14 mouse cellular contexts compared by ENCODE assay signal in the genomic region with DNA sequence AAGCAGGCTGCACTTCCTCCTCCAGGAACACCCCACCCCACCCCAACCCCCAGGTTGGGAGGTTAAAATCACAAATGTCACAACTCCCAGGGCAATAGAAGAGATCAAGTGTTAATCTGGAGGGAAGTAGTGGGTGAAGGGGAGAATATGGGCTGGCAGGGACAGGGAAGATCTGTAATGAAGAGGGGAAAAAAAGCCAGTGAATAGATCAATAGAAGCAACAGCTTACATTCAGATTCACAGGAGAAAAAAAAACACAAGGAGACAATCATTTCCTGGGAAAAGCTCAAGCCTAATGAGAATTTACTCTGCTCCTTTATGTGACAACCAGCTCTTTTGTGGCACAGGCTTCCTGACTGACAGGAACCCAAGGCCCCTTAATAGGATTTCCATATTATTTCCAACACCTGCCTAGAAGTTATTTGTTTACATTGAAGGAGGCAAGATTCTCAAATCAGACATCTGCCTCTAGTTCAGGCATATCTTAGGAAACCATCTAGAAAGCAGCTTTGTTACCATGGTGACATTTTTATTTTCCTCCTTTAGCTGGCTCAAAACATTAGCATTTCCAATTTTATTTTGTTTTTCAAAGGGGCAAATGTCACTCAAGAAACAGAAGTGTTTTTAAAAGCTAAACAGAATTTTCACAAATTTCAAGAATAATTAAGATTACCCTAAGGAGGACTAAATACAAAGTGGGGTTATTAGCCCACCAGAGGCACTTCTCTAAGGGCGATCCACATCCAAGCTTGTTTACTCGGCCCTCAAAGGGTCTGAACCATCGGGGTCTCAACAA.
DNase-seq lines count a peak whose midpoint lies in the region; ATAC-seq and TF ChIP-seq lines count a peak whose summit lies in the region.
"Had no signal": no experiment of that assay in that cellular context is flagged by ENCODE, and none has a peak within 500 bp of the region (broad histone marks: within the 10 kb centered on the region; RNA-seq: fewer than 3 reads in every experiment).

No protein-coding gene starts in this region.

- WGBS in forebrain, embryonic 12.5 days, result 14% methylated on average over 3 of the region's 3 CpGs
- 38% methylated on average over 3 of the region's 3 CpGs for WGBS in hindbrain, embryonic 16.5 days

- no peaks in the 10 kb centered on the region for H3K27me3 ChIP-seq in ES-Bruce4 (ENCODE audit: control insufficient read depth, insufficient read depth, low read length, poor library complexity, severe bottlenecking)
- H3K27me3 ChIP-seq in forebrain, embryonic 12.5 days, result peaks cover 14% of the 10 kb centered on the region
- H3K27me3 ChIP-seq in hindbrain, embryonic 16.5 days (replicated peaks; ENCODE audit: control insufficient read depth, insufficient read depth, low read length), result no peaks in the 10 kb centered on the region

- peak overlapping the region; percentile 13; the same call in 1 of the 2 replicates for H3K4me2 ChIP-seq in forebrain, embryonic 12.5 days
- no peak overlapping the region for H3K4me2 ChIP-seq in hindbrain, embryonic 16.5 days (ENCODE audit: low read length)

- no peak for TF ChIP-seq CTCF in ES-Bruce4 (IDR thresholded peaks at IDR 0.05; ENCODE audit: low read depth, low read length)

- H3K9me3 ChIP-seq in ES-Bruce4 (replicated peaks; ENCODE audit: control insufficient read depth, insufficient read depth, low read length, poor library complexity, severe bottlenecking), result no peaks in the 10 kb centered on the region
- no peaks in the 10 kb centered on the region for H3K9me3 ChIP-seq in forebrain, embryonic 12.5 days
- no peaks in the 10 kb centered on the region for H3K9me3 ChIP-seq in hindbrain, embryonic 16.5 days (ENCODE audit: control insufficient read depth, low read length)

- H3K9ac ChIP-seq in ES-Bruce4 (ENCODE audit: low read depth, poor library complexity, severe bottlenecking), result no peak overlapping the region
- H3K9ac ChIP-seq in forebrain, embryonic 12.5 days, result no peak overlapping the region
- H3K9ac ChIP-seq in hindbrain, embryonic 16.5 days (ENCODE audit: low read depth, low read length), result no peak overlapping the region

- peak; percentile 32 for DNase-seq in adipocyte (ENCODE audit: low spot score)
- no peak for DNase-seq in urinary bladder, postnatal 25 days (ENCODE audit: low spot score)
- no peak for DNase-seq in cerebellum, adult 11-12 months
- DNase-seq in left cerebral cortex, postnatal 36 days (ENCODE audit: low spot score in 2 of 2), result no peak
- DNase-seq: cerebellum, postnatal 14 days; layer of hippocampus, postnatal 36 days; liver; lung, postnatal 14 days; thymus, adult 2 months had no signal

- peak; percentile 65 for ATAC-seq in forebrain, embryonic 12.5 days (ENCODE audit: low FRiP score)
- 0 out of 2 replicates have a peak, but pooled peaks have one; percentile 1 for ATAC-seq in hindbrain, embryonic 16.5 days
- ATAC-seq in frontal cortex, adult (ENCODE audit: low TSS enrichment), result no peak; the same call in 1 of the 2 replicates

- no peak for TF ChIP-seq POLR2A in ES-Bruce4 (IDR thresholded peaks at IDR 0.05; ENCODE audit: insufficient read depth, low read length)

- peaks cover 8% of the 10 kb centered on the region for H3K4me1 ChIP-seq in ES-Bruce4 (ENCODE audit: control insufficient read depth, insufficient read depth, low read length)
- peaks cover 53% of the 10 kb centered on the region for H3K4me1 ChIP-seq in forebrain, embryonic 12.5 days
- peaks cover 19% of the 10 kb centered on the region for H3K4me1 ChIP-seq in hindbrain, embryonic 16.5 days (ENCODE audit: control insufficient read depth, insufficient read depth, low read depth, low read length)

- no peak for TF ChIP-seq EP300 in ES-Bruce4 (IDR thresholded peaks at IDR 0.05; ENCODE audit: insufficient read depth, low read depth, low read length)

- peak overlapping the region; percentile 51; the same call in 1 of the 2 replicates for H3K27ac ChIP-seq in ES-Bruce4 (ENCODE audit: insufficient read depth, low read length)
- peak overlapping the region; percentile 70 for H3K27ac ChIP-seq in forebrain, embryonic 12.5 days
- no peak overlapping the region for H3K27ac ChIP-seq in hindbrain, embryonic 16.5 days (ENCODE audit: low read depth, low read length)
- H3K27ac ChIP-seq: kidney, postnatal 0 days had no signal

- peaks cover 9% of the 10 kb centered on the region for H3K36me3 ChIP-seq in ES-Bruce4 (ENCODE audit: control insufficient read depth, insufficient read depth, low read length, poor library complexity, severe bottlenecking)
- H3K36me3 ChIP-seq in forebrain, embryonic 12.5 days (replicated peaks), result no peaks in the 10 kb centered on the region
- no peaks in the 10 kb centered on the region for H3K36me3 ChIP-seq in hindbrain, embryonic 16.5 days (ENCODE audit: control insufficient read depth, insufficient read depth, low read length)

- intact Hi-C loops in left cerebral cortex, postnatal 36 days (cut with DNase I), result loop anchor here (5.0 kb wide), 1 partner anchor 90 kb away; the partner anchor contains the start of gene Tle4

- H3K4me3 ChIP-seq in ES-Bruce4 (ENCODE audit: low read depth, low read length), result no peak overlapping the region
- H3K4me3 ChIP-seq in forebrain, embryonic 12.5 days (replicated peaks), result no peak overlapping the region
- no peak overlapping the region for H3K4me3 ChIP-seq in hindbrain, embryonic 16.5 days (ENCODE audit: low read length)
